Mouse (Mus musculus) megakaryocyte-erythroid progenitor cell, adult 5-6 weeks (primary cell): ENCODE measurements around the gene Xylb. TPM values are rescaled to one million over a fixed set of nuclear protein-coding genes. Genes with fewer than 3 reads are reported as not detected.

Experiments
- ATAC-seq: replicated peaks from 2 replicates; pipeline ENCODE4 v1.8.0; 2016; ENCODE audit warnings: mild to moderate bottlenecking, inconsistent platforms; ENCODE audit not compliant: severe bottlenecking, poor library complexity, low FRiP score, low TSS enrichment
- total RNA-seq, 2 experiments: library from RNA; stranded (forward) in 1 of 2; stranded (reverse) in 1 of 2; fragments of 200-1000, 215-1000 nt in 1 of 2; fragments of >200 nt in 1 of 2; fragmentation: Nextera tagmentation in 1 of 2; gene quantifications; 2 replicates each; pipeline ENCODE4 v1.2.3; 2014 to 2017

Xylb gene
- 5.4 and 5.7 TPM in 2 replicates for total RNA-seq (2014; fragmentation: Nextera tagmentation)
- total RNA-seq (2017) = 4.3 and 4.8 TPM in 2 replicates

DNA sequence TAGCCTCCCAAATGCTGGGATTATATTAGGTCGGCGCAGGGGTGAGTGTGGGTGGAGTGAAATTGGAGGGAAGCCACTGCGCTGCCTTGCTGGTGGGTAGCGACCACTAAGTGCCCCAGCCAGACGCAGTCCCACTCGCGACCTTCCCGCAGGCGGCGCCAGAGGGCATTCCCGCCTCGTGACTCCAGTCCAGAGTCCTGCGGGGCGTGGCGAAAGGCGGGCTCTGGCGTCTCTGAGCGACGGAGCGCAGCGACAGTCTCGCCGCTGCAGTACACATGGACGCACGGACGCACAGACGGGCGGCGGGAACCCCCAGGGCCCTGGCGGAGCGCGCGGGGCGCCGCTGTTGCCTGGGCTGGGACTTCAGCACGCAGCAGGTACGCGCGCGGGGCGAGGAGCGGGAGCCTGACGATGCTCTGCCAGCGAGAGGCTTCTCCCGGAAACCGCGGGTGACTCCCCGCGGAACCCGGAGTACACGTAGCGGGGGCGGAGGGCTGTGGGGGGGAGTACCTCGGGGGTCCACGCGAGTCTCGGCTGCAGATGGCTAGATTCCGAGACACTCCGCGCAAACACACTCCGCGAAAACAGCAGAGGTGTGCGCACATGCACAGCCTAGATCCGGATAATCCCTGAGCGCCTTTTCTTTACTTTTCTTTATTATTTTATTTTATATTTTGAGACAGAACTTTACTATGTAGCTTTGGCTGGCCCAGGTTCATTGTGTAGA is at the start of gene Xylb:
Gene Xylb, plus strand, starts transcription at position 51 of the 727 bp plus-strand sequence.
- peak; percentile 94 for ATAC-seq

DNA sequence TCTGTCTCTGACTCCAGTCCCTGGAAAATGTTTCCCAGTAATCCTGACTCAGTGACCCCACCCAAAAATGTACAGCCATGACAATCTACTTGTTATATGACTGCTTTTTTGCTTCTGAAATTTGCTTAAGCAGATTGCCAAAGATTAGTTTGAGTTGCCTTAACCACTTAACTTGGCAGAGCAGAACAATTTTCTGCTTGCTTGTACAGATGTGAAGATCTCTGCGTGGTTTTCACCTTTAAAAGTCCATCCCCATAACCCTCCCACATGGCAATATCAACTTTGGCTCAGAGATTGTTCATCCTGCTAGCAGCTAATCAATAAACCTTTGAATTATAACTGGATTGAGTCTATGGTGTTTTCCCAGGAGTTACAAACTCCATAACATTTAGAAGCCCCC is 48.1 kb upstream of the Xylb start:
- no peak for ATAC-seq

- ATAC-seq = no peak
Measured at GRCm38 (mm10) chr9:119313096-119313495, 44.1 kb upstream of the Xylb start.

DNA sequence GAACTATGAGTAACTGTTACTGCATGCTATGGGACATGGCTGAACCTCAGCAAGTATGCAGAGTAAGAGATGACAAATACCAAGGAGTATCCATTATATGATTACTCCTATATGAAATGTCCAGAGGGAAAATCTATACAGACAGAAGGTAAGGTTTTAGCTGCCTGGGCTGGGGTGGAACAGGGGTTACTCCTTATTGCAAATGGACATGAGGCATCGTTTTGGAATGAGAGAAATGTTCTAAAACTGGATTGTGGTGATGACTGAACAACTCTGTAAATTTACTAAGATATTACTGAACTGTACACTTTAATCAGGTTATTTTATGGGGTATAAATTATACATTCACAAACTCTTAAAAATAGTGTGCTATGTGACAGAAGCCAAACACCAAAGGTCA is 38.3 kb upstream of the Xylb start:
- ATAC-seq = no peak

GRCm38 (mm10) chr9:119320446-119320845 is 36.7 kb upstream of the Xylb start:
- no peak for ATAC-seq

DNA sequence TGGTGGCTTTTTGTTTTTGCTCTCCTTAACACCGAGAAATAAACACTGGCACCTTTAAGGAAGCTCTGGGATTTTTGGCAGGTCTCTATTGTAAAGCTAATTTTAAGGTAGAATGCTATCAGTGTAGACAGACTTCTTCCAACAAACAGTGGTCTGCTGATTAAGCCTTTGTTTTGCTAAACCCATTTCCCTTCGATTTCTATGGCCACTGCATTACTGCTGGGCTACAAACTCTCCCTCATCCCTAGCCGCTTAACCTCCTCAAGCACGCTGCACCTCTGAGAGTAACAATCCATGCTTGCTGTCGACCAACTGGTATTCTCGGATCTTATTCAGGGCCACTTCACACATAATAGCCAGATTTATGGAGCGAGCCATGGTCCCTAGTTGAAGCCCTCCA is 36.2 kb upstream of the Xylb start:
- ATAC-seq = no peak

- peak; percentile 8; the same call in 1 of the 2 replicates for ATAC-seq
Measured at GRCm38 (mm10) chr9:119321392-119322229, 35.6 kb upstream of the Xylb start.

- ATAC-seq = peak; percentile 95
Measured at GRCm38 (mm10) chr9:119322289-119323259, 34.6 kb upstream of the Xylb start, which contains the start of gene Oxsr1. TSS of gene Oxsr1 (minus strand) at chr9:119322427.

- 0 out of 2 replicates have a peak, but pooled peaks have one; percentile 12 for ATAC-seq
Measured at GRCm38 (mm10) chr9:119323260-119323645, 33.9 kb upstream of the Xylb start.

DNA sequence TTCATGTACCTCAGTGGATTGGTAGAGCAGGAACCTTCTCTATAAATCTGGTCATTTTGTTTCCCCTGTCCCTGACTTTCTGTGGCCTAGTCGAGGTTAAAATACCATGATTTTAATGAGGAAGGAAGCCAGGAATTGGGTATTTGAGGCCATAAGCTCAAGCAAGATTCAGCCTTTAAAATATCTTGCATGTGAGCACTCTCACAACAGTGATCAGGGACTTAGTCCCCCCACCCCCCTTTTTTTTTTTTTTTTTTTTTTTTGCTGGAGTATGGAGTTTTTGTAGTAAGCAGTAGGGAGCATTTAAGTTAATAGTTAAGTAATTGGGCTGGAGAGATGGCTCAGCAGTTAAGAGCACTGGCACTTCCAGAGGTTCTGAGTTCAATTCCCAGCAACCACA is 33.1 kb upstream of the Xylb start:
- ATAC-seq = no peak

DNA sequence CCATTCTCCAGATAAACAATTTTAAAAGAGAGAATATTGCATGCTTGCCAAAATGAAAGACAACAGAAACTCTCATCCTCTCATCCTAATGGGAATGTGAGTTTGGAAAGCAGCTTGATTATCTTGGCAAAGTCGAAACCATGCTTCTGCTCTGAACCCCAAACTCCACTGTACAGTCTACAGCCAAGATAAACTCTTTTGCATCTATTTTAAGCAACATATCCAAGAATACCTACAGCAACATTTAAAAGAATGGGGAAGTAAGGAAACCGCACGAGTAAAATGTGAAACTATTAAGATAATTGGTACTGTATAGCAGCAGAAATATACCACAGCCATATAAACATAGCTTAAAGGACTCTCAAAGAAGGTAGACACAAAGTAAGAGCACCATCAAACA is 28.7 kb upstream of the Xylb start:
- ATAC-seq = no peak

DNA sequence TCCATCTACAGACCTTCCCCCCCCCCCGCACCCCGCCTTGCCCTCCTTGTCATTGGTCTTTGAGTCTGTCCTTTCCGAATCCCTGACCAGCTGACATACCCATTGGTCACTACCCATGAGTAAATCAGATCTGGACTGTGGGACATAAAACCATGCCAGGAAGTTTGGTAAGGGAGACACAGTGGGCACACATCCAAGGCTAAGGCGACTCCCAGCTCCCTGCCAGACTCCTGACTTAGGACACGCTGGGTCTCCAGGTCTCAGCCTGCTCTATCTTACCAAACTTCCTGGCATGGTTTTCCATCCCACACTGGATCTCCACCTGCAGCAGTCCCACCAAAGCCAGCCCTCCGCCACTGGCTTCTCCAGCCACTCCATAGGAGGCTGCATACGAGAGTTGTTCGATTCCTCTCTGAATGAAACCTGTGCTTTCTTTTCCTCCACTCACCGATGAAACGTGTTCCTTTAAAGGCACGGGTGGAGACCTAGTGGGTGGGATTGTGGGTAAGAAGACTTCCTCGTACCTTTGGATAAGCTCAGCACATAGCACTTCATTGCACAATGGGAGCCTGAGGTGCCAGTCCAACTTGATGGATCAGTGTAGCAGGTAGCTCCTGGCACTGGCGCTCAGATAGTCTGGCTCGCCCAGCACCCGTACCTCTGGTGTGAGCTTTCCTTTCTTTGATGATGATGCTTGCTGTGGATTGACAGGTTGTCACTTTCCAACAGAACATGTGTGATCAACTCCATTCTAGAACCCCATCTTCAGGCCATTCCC is 26.8 kb upstream of the Xylb start:
- ATAC-seq = no peak

GRCm38 (mm10) chr9:119334324-119334723 is 22.9 kb upstream of the Xylb start:
- 0 out of 2 replicates have a peak, but pooled peaks have one; percentile 14 for ATAC-seq

GRCm38 (mm10) chr9:119334834-119335233 is 22.3 kb upstream of the Xylb start:
- ATAC-seq = no peak

DNA sequence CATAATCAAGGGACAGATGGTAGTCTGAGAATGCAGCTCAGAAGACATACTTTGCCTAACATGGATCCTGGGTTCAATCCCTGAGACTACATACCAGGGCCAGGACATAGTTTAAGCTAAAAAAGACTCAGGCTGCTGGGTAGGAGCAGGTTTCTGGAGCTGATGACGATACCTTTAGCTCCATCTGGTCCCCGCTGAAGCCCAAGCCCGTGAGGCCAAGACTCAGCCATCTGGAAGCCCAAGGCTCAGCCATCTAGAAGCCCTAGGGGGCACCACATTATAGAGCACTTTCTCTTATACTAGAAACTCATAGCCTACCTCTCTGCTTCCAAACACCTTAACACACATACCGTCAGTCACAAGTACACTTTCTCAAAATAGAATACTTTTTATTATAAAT is 21.6 kb upstream of the Xylb start:
- no peak for ATAC-seq

DNA sequence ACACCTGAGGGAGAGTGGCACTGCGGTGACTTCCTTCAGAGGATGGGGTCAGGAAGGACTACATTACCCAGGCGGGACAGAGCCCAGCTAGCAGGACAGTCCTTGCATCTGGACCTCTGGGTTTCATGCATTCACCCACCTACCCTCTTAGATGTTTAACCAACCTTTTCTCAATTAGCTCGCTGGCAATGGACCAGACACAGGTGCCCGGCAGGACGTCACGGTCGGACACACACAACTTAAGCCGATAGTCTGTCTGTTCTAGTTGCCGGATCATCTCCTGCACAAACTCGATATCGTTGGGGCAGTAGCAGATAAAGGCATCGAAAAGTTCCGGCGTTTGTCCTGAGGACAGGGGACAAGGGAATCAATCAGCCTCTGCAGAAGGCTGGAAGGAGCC is 19.3 kb upstream of the Xylb start:
- ATAC-seq = no peak

DNA sequence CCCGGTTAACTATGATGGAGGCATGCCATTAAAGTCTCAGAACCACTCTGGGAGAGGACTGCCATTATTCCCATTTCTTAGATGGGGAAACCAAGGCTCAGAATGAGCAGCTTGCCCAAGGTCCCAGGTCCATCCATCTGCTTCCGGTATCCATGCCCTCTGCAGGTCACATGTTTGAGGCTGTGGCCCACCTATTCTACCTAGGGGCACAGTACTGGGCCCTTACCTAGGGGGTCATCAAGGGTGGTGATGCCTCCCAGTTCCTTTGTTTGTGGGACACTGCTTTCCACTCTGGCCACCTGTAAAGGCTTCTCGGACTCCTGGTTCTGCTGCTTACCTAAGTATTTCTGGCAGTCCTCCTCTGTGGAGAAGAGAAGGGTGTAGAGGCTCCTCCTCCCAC is 18.8 kb upstream of the Xylb start:
- no peak for ATAC-seq

- no peak for ATAC-seq
Measured at GRCm38 (mm10) chr9:119339106-119339505, 18.1 kb upstream of the Xylb start.
